Mouse (Mus musculus): ENCODE results near the gene Stambp.

The Stambp gene

DNA sequence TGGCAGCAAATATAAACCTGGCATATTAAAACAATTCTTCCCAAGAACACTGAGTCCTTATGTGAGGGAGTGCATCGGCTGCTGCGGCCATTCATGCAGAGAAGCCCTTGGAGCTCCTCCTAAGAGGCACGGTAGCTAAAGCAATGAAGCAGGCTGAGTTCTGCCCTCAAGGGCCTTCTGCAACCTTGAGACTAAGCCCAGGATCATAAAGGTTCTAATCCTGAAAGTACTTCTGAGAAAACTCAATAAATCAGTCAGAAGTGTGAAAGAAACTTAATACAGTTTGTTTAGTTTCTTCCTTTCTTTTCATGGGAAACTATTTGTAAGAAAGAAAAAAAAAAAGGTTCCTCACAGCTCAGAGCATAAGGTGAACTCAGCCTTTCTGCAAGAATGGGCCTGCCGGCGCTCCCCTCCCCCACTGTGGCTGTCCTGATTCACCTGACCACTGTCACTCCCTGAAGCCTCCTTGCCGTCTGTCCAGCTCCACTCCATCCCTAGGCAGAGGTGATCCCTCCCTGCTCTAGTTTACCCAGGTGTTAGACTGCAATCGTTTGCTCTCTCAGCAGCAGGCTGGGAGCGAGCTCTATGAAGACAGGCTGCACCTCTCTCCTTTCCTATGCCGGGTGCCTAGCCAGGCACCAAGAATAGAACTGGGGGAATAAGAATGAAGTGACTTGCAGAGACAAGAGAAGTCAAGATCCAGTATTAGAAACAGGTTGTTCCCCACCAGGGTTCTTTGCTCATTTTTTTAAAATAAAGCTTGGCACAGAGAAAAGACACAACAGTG, 70.8 kb downstream of the Stambp start:
- DNase-seq (ENCODE audit: low read depth, low spot score), result no peak

DNA sequence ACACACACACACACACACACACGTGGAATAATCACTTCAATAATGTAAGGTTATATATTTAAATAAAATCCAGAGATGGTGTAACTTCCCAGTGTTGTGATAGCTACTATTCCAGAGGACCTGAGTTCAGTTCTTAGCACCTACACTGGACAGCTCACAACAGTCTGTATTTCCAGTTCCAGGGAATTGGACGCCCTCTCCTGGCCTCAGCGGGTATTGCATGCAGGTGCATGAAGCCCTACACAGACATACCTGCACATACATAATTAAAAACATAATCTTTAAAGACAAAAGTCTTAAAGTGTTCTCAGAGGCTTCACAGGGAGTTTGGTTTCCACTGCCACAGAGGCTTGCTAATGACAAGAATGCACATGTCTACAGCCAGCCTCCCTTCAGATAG, 72.1 kb downstream of the Stambp start:
- no peak for DNase-seq (ENCODE audit: low read depth, low spot score)

DNA sequence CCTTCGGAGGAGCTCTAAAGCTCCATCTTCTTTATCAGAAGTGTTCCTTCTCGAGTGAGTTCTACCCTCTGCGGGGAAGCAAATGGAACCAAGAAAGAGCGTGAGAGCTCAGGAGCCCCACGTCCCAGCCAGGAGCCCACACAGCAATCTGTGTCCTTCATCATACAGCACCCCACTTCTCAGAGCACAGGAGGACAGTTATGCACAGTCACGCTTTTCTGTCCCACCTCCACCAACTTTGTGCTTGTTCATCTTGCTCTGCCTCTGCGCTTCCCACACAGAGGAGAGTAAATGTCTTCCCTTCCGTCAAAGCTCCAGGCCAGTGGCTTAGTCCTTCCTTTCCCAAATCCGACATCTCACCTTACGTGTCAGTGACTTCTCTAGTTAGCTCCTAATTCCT, 73.5 kb downstream of the Stambp start:
- DNase-seq (ENCODE audit: low read depth, low spot score), result no peak

DNA sequence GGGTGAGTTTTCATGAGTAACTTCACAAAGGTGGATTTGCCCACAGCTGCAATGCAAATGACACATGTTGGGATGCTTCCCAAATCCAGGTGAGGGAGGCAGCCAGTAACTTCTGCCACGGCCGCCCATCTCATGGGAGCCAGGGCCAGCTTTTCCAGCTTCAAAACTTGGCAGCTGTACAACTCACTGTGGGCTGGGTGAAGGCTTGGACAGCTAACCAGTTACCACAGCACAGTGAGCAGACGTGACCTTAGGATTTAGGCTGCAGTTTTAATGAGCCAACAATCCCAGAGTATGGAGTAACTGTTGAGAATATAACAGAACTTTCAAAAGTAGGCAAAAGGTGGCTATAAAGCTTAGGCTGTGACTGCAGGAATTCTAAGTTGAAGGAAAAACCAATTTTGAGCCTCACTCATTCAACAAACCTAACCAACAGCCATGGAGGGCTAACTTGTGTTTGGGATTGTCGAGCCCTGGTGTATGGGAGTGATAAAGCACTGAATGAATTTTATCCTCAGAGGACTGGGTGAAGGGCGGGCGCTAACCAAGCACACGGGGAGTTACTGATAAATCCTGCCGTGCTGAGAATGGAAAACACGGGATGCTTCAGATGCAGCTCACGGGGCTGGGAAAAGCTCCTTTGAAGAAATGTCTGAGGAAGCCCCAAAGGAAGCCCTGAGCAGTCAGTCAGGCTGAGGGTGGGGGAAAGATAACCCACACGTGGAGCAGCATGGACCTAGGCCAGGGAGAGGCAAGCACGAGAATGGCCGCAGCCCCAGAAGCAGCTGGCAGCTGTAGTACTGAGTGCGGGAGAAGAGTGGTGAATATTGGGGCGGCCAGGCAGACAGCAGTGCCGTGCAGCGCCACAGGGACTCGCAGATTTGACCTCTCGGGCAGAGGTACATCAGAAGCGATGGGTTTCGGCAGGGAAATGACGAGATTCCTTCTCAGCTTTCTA, 75.5 kb downstream of the Stambp start:
- no peak for DNase-seq (ENCODE audit: low read depth, low spot score)

DNA sequence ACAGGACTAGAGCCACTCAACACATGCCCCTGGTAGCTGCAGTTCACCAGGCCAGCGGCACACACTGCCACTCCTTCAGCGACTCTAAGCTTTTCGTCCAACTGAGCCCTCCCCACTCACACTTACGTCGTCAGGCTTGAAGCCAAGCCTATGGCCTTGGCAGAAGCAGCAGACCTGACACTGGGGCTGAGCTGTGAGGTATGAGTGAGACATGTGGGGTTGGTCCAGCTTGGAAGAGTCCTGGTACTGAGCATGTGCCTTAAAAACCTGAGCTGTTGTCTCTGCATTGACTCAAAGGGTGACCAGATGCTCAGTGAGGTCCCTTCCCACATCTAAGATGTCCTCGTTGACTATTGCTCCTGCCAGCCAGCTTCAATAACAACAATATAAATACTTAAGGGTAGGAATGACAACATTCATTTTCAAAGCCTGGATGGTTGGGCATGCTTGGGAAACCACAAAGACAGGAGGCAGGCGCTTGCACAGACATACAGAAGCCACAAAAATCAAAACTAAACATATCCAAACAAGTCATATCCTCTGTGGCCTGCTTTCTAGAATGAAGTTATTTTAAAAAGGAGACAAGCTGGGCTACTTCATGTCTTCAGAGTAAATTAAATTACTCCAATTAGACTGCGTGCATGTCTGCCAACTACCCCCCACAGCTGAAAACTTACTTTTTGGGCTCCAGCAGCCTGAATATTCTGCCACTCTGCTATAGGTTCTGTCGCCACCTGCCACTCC, 76.3 kb downstream of the Stambp start:
- DNase-seq (ENCODE audit: low read depth, low spot score), result no peak
